Mouse (Mus musculus): ENCODE data around the gene Mapk10.

The Mapk10 gene

DNA sequence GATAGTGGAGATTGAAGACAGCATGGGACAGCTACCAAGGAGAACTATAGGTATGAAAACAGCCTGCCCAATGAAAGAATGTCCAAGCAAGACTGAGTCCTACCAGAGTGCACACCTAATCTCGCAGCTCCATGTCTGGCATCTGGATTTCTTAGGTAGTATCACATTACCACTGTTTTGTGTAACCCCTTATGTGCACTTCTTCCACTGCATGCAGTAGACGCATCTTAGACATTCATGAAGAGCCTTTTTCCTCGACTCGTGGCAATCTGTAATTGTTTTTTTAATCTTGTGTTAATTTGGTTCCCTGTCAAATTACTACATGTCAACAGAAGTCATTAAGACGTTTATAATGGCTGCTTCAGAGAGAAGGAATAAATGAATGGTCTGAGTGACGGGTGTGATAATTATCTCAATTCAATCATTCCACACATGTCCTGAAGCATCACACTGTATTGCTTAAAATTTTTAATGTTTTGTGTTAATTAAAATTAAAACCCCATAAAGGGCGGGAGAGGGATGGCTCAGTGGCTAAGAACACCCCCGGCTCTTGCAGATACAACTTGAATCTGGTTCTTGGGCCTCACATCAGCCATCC is 160.7 kb downstream of the Mapk10 start:
- no peak for DNase-seq (ENCODE audit: low read depth, low spot score)

DNA sequence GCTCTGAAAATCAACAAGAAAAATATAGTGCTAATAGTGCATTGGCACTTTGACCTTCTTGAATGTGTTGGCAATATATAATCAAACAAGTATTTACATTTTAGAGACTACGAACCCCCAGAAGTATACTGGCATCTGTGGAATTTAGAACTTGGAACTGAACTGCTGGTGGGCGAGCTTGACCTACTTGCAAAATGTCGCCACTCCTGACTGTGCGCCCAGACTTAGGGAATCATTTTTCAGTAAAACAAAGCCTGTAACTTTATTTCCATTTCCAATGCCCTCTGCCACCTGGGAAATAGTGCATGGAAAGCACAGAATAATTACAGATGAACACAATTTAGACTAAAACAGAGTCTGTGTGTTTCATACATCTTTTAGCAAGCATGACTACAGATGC is 163.1 kb downstream of the Mapk10 start:
- no peak for DNase-seq (ENCODE audit: low read depth, low spot score)

DNA sequence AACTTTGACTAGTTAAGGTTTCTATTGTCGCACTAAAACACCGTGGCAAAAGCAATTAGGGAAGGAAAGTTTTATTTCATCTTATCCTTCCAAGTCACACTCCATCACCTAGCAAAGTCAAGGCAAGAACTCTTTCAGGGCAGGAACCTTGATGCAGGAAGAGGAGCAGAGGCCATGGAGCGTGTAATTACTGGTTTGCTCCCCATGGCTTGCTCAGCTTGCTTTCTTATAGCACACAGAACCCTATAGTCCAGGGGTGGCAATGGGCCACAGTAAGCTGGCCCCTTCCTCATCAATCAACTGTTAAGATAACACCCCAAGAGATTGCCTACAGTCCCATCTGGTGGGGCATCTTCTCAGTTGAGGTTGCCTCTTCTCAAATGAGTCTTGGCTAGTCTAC is 173.4 kb downstream of the Mapk10 start:
- DNase-seq (ENCODE audit: low read depth, low spot score): no peak

DNA sequence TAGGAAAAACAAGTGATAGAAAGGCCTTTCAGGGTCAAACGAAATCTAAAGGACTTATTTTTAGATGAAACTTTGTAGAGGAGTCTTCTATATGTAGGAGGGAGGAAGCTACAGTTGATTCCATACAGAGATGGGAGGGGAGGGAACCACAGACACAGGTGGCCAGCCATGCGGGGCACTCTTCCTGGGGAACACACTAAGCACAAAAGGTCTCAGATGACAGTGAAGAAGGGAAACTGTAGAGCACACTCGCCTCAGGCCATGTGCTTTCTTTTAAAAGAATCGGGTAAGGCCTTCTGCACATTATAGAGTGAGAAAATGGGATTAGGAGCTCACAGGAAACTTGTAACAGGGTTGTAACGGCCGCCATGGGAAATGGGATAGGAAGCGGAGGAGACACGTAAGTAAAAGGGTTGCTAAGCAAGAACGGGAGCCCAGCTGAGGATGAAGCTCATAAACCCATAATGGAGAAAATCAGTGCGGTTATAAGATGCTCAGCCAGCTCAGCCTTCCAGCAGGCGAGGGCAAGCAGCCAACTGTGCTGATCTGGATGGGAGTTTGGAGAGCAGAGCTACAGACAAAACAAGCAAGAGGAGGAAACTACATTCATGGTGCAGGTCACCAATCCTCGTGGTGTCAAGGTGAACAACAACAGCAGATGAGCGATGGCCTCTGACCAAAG is 182.1 kb downstream of the Mapk10 start:
- no peak for DNase-seq (ENCODE audit: low read depth, low spot score)

DNA sequence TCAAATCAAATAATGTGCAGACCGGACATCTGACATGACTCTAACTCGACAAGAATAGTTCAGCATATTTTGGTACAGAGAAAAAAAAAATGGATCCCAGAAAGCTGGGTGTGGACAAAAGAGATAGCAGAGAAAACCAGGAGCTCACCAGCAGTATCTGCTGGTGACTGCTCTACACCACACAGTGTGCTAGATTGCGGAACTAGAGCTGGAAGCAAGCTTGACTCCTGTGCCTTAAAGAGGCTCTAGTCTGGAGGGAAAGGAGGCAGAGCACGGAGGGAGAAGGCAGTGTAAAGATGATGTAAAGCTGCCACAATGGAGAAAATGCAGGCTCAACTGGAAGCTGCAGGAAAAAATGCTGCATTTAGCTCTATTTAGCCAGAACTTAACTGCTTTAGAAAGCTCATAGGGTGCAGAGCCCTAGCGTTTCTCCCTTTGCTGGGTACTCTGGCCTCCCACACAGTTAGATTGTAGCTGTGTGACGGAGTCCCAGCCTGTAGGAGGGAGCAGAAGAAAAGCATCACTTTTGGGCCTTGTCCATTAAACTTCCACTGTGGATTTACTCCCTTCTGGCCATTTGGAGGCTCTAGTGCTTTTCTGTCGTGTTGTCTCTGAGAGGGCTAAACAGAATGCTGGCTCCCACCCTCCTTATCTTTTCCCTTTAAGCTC is 188.5 kb downstream of the Mapk10 start:
- DNase-seq (ENCODE audit: low read depth, low spot score): no peak

DNA sequence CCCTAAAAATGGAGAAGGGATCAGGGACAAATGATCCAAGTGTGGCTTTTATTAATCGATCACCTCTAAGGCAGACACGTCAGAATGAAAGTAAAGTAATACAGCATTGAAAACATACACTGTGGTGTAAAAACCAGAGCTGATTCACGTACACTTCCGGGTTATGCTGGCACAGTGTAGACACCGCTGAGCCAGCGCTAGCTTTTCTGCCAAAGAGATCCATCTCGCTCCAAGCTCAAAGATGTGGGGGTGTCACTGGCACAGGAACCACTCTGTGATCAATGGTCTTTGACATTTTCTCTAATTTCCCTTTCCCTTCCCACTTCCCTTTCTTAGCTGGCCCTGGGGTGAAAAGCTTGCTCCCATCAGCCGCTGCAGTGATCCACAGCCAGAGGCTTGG is 189.7 kb downstream of the Mapk10 start:
- no peak for DNase-seq (ENCODE audit: low read depth, low spot score)

DNA sequence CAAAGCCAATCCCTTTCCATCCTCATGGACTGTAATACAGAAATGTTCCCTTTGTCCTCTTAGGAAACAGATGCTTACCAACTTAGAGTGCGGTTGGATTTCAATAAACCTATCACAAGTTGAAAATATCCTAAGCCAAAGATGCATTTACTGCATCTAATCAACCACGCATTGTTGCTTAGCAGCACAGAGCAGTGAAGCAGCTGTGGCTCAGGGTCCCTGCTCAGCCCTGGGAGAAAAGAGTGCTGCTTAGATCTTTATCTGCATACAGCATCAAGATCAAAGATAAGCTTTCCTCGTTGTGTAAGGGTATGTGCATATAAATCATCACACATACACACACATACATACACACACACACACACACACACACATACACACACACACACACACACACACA is 190.2 kb downstream of the Mapk10 start:
- no peak for DNase-seq (ENCODE audit: low read depth, low spot score)

DNA sequence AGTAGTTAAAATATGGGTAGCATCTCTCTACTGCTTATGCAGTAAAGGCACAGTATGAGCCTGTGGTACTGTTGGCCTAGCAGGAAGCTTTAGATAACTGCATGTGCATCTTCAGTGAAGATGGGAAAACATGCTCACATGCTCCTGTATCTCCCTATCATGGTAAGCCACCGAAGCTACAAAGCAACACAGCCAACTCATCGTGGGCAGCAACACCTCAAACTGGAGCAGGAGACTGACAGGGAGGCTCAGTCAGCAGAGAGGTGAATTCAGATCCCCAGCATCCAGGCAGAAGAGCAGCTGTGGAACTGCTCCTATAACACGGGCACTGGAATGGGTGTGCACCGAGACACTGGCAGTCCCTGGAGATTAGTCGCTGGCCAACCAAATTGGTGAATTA is 191.0 kb downstream of the Mapk10 start:
- no peak for DNase-seq (ENCODE audit: low read depth, low spot score)

DNA sequence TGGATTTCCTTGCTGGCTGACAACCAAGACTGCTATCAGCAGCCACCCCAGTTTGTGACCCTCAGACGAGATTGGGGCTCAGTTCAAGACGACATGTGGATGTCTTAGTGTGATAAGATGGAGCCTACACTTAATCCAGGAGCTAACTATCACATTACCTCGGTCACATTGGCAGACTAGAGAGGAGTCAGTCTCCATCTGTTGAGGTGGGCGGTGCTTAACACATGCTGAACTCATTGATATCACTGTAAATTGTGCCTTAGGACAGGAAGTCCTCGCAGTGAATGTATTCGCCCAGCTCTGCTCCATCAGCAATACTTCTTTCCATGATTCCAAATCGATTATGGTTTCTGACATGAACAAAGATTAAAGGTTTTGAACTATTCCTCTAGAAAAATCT is 193.5 kb downstream of the Mapk10 start:
- DNase-seq (ENCODE audit: low read depth, low spot score): no peak

DNA sequence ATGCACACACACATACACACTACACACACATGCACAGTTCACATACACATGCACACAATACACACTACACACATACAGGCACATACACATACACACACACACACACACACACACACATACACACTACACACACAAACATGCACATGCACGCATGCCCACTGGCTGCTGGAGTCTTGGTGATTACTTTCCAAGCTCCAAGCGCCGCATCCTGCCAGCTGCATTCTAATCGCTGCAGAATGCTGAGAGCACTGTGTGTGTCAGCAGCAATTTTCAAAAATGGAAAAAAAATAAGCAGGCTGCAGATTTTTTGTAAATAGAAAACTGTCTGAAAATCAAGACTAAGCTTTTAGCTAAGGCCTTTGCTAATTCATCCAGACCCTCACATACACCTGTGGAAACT is 196.8 kb downstream of the Mapk10 start:
- no peak for DNase-seq (ENCODE audit: low read depth, low spot score)

DNA sequence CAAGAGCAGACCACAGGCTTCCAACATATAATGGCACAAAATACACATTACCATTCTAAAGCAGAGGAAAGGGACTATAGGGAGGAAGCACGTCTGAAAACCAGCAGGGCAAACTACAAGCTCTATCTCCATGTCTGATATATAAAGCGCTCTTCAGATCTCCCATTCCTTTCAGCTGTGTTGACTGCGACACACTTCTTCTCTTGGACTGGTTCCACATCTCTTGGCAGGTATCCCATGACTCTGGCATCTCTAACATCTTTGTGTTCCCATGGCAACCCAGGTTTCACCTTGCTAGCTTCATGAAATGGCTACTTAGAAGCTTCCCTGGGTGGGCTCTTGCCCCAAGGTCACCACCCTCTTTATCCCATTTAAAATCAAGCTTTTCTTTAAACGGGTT is 202.2 kb downstream of the Mapk10 start:
- no peak for DNase-seq (ENCODE audit: low read depth, low spot score)

DNA sequence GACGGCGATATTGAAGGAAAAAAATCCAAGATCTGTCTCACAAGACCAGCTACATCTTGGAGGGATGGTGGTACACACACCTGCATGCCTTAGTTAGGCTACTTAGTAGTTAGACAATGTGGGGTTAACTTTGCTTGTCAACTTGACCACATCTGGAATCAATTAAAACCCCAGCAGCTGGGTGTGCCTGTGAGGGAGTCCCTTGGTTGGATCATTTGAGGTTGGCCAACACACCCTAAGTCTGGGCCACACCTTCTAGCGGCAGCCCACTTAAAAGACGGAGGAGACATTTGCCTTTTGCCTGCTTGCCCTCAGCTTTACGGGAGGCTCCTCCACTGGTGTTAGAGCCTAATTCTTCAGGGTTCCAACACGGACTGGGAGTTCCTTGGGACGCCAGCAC is 209.0 kb downstream of the Mapk10 start:
- DNase-seq (ENCODE audit: low read depth, low spot score): no peak

DNA sequence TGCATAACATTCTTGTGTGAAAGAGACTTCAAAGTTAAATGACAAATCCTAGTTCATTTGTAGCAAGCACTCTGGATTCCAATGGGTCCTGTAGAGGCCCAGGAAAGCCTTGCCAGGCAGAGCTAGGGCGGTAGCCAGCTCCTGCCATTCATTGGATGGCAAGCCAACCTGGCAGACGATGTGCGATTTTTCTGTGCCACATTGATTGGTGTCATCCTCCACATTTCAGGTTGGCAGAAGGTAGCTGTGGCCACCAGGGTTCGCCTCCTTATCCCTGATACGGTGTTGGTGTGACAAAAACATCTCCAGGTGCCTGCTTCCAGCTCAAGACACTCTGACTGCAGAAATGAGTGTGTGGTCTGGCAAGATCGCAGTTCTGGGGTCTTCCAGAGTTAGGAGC is 210.6 kb downstream of the Mapk10 start:
- DNase-seq (ENCODE audit: low read depth, low spot score): no peak

DNA sequence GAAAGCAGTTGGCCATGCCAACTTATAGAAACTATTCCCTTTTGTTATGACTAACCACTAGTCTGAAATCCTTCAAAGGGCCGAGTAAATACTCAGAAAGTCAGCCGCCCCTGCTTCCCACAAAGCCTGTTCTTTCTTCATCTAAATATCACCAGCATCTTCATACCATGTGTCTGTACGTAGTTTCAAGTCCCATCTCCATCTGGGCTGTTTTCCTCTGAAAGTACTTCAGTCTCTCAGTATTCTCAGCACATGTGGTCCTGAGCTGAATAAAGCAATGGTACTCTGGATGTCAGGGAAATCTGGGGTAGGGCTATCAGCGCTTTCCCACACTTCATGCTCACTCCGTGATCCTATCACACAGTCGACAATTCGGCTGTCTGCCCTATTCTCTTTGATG is 212.6 kb downstream of the Mapk10 start:
- DNase-seq (ENCODE audit: low read depth, low spot score): no peak

DNA sequence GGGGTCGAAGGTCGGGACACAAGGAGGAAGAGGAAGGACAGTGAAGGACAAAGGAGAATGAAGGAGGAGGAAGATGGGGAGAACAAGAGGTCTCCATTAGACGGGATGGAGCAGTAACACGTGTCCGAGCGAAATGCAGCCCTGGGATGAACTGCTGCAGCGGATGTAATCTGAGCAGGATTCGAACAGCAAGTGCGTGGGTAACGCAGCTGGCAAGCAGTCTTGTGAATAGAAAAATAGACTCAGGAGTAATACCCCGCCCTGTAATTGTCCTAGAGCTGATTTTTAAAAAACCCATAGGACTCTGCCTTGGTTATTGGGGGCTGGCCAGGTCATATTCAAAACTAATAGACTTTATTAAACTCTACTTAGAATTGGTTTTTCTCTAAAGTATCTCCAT is 213.2 kb downstream of the Mapk10 start:
- no peak for DNase-seq (ENCODE audit: low read depth, low spot score)

DNA sequence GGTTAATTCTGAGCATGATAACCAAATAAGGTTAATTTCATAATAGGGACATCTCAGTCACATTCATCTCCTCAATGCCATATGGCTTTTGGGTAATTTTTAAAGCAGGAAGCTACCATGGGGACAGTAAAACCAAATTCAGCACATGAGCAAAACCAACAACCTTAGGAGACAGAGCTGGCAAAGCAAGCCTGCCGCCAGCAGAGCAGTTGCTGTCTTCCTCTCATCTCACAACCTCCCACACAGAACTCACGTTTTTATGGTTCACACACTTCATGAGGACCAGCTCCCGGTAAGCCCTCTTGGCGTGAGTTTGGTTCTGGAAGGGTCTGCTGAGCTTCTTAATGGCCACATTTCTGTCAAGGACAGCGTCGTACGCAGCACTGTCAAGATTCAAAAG is 214.8 kb downstream of the Mapk10 start:
- DNase-seq (ENCODE audit: low read depth, low spot score): no peak

DNA sequence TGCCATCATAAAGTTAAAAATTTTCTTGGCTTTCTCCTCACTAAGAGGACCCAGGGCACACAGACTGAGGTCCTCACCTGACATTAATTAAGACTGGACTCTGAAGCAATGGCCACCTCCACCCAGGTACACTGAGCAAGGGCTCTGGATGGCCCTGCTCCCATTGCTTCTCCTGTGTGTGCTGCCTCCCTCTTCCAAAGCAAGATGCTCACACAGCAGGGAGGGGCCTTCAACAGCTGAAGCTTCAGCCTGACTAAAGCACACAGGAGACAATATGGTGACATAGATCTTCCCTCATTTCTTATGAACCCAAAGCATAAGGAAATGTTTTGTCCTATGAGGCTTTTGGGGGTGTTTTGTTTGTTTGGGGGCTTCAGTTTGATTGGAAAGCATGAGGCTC is 215.2 kb downstream of the Mapk10 start:
- no peak for DNase-seq (ENCODE audit: low read depth, low spot score)

DNA sequence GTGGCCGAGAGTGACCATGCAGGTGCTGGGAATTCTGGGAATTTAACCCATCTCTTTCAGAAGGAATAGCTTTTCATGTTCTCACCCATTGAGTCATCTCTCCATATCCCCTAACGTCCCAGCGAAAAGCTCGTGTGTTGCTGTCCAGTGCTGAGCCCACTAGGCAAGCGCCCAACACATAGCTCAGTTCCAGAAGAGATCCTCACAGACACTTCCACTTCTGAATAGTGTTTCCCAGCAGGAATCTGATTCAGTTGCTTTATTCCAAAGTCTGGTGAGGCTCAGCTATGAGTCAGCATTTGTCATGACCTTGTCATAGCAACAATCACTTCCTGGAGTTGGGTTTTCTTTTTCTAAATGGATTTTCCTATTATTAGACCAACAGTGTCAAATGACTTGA is 217.2 kb downstream of the Mapk10 start:
- no peak for DNase-seq (ENCODE audit: low read depth, low spot score)

DNA sequence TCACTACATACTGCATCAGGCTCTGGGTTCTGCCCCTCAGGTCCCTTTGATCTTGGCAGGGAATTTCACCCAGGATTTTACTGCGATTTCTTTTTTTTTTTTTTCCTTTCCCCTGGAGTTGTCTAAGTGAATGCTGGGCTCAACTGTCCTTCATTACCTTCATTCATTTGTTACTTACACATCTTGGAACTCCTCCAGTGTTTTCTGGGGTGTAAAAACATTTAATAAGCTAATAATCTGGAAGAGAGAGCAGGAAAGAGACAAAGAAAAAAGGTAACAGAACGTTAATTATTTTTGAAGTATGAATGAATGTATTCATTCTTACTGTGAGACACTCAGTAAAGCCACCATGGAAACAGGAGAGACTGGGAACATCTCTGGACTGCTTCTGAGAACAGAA is 219.4 kb downstream of the Mapk10 start:
- no peak for DNase-seq (ENCODE audit: low read depth, low spot score)

DNA sequence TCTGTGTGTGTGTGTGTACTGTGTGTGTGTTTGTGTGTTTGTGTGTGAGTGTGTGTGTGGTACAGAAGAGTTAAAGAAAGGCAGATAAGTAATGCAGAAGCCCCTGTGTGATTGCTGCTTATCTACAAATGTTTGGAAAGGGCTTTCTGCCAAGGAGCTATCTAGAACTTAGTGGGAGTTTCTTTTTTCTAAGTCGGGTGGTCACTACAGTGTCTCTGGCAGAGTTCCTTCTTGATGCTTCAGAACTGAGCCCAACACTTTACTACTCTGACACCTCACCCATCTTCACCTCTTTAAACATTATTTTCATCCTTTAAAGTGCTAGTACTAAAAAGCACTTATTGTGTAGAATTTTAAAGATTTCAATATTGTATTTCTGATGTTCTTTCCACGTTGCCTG is 232.8 kb downstream of the Mapk10 start:
- DNase-seq (ENCODE audit: low read depth, low spot score): no peak

DNA sequence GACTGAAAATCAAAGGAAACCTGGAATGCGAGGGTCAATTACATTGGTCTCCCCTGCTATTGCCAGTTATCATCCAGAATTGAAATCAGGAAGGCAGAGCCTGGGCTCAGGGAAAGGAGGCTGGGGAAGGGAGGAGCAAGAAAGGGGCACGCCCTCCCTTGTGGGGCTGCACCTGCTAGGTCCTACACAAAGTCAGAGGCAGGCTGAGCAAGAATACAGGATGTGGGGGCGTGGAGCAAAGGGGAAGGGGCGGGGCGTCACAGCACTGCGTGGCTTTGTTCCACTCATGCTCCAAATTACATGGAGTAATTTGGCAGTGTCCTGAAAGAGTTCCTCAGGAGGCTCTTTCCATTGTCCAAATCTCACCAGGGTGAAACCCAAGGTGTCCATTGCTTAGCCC is 234.0 kb downstream of the Mapk10 start:
- DNase-seq (ENCODE audit: low read depth, low spot score): no peak

DNA sequence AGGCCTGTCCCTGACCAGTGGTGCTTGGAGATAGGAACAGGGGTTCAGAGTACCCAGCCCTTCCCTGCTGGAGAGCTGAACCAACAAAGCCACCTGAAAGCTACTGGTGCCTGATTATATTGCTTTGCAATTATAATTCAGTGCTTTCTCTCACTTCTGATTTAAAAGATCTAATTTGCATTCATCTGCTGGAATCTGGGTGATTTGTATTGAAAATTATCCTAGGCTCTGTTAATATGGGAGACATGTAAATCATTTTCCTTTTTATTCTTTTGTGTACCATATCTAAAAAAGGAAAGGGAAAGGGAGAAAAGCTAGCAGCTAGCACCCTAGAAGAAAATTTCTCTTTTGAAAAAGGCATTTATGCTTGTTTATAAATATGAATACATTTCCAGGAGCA is 234.6 kb downstream of the Mapk10 start:
- no peak for DNase-seq (ENCODE audit: low read depth, low spot score)

DNA sequence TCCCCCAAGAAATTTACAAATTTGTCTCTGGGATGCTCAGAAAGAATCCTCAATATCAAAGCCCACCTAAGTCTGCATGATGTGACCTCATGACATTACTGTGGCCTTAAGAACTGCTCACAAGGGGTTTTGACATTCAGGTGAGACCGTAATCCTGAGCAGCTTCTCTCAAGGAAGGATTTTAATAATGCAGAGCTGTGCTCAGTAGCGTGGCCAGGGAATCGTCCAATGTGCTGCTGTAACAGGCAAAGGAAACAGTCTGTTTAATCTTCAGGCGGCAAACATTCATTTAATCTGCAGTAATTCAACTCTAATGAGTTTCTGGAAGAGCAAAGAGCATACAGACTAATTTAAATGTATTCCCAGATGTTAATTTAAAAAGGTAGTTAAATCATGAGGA is 236.7 kb downstream of the Mapk10 start:
- DNase-seq (ENCODE audit: low read depth, low spot score): no peak

All from brain, embryonic 18.5 days (tissue).